Mouse (Mus musculus) kidney, adult 2 months (tissue): ENCODE results near the gene Fyttd1.

Experiments used
- CTCF ChIP-seq: fragments of 200-500 bp; conservative IDR thresholded peaks from 2 replicates; pipeline ENCODE4 v1.5.1; 2011; ENCODE audit warnings: low read depth, mild to moderate bottlenecking, control low read depth, low read length, moderate library complexity, mixed read lengths; ENCODE audit not compliant: insufficient read depth, insufficient read length
- POLR2A ChIP-seq: fragments of 200-500 bp; IDR thresholded peaks from one replicate; pipeline ENCODE4 v1.6.1; 2011; ENCODE audit warnings: low read depth, low read length, control low read depth

GRCm38 (mm10) chr16:32831501-32831900, 45.8 kb upstream of the Fyttd1 start:
- TF ChIP-seq POLR2A: no peak
- no peak for TF ChIP-seq CTCF
